Mouse (Mus musculus): ENCODE measurements around the gene Sumo2.
"Not testable (repeated sequence)": the region's sequence is repeated elsewhere in the genome, so short reads cannot be mapped to it uniquely, and the experiment has no call there.

Gene Sumo2

GRCm38 (mm10) chr11:115536038-115536681 lies at the start of gene Sumo2:
Sumo2 (minus strand) TSS chr11:115536276.
- in situ Hi-C loops (cut with MboI, MseI) = no loop called here

GRCm38 (mm10) chr11:115585573-115586100 lies 49.6 kb upstream of the Sumo2 start:
- in situ Hi-C loops (cut with MboI, MseI) = no loop called here

- in situ Hi-C loops (cut with MboI, MseI) = no loop called here
Measured at GRCm38 (mm10) chr11:115584376-115585073, 48.4 kb upstream of the Sumo2 start.

GRCm38 (mm10) chr11:115582913-115583606 lies 47.0 kb upstream of the Sumo2 start:
- in situ Hi-C loops (cut with MboI, MseI) = no loop called here

GRCm38 (mm10) chr11:115579080-115579479 lies 43.0 kb upstream of the Sumo2 start:
- in situ Hi-C loops (cut with MboI, MseI) = no loop called here

GRCm38 (mm10) chr11:115564961-115565360 lies 28.9 kb upstream of the Sumo2 start:
- in situ Hi-C loops (cut with MboI, MseI) = no loop called here

- in situ Hi-C loops (cut with MboI, MseI) = no loop called here
Measured at GRCm38 (mm10) chr11:115564064-115564809, 28.2 kb upstream of the Sumo2 start, which contains the start of gene Nup85. Nup85 (plus strand) TSS chr11:115564434.

- in situ Hi-C loops (cut with MboI, MseI) = no loop called here
Measured at GRCm38 (mm10) chr11:115563406-115563805, 27.3 kb upstream of the Sumo2 start.

- in situ Hi-C loops (cut with MboI, MseI) = no loop called here
Measured at GRCm38 (mm10) chr11:115555717-115556116, 19.6 kb upstream of the Sumo2 start.

- in situ Hi-C loops (cut with MboI, MseI) = no loop called here
Measured at GRCm38 (mm10) chr11:115552783-115553182, 16.7 kb upstream of the Sumo2 start.

GRCm38 (mm10) chr11:115543571-115543970 lies 7.5 kb upstream of the Sumo2 start:
- in situ Hi-C loops (cut with MboI, MseI) = no loop called here

- in situ Hi-C loops (cut with MboI, MseI) = no loop called here
Measured at GRCm38 (mm10) chr11:115538045-115538444, 2.0 kb upstream of the Sumo2 start.

- in situ Hi-C loops (cut with MboI, MseI) = no loop called here
Measured at GRCm38 (mm10) chr11:115536856-115537568, 936 bp upstream of the Sumo2 start.

GRCm38 (mm10) chr11:115535401-115536037 lies 557 bp downstream of the Sumo2 start:
- in situ Hi-C loops (cut with MboI, MseI) = no loop called here

- in situ Hi-C loops (cut with MboI, MseI) = loop anchor here (5.0 kb wide), 1 partner anchor 53 kb away; no protein-coding TSS in a partner anchor
Measured at GRCm38 (mm10) chr11:115534759-115535371, 1.2 kb downstream of the Sumo2 start.

GRCm38 (mm10) chr11:115526446-115526845 lies 9.6 kb downstream of the Sumo2 start:
- in situ Hi-C loops (cut with MboI, MseI) = not testable (repeated sequence)

GRCm38 (mm10) chr11:115522703-115523102 lies 13.4 kb downstream of the Sumo2 start:
- in situ Hi-C loops (cut with MboI, MseI) = no loop called here

- in situ Hi-C loops (cut with MboI, MseI) = no loop called here
Measured at GRCm38 (mm10) chr11:115522238-115522637, 13.8 kb downstream of the Sumo2 start.

- in situ Hi-C loops (cut with MboI, MseI) = no loop called here
Measured at GRCm38 (mm10) chr11:115521080-115521479, 15.0 kb downstream of the Sumo2 start.

GRCm38 (mm10) chr11:115520218-115520617 lies 15.9 kb downstream of the Sumo2 start:
- in situ Hi-C loops (cut with MboI, MseI) = no loop called here

Measured in T-helper 2 cell (primary cell).